Mouse (Mus musculus) left cerebral cortex, adult 11 months (tissue): Measurements from ENCODE around the gene Errfi1.

ENCODE experiments used
- DNase-seq: peaks from one replicate; pipeline ENCODE4 v3.0.0; 2022; ENCODE audit warnings: low spot score

Errfi1 gene

GRCm38 (mm10) chr4:150853680-150854461 lies at the start of gene Errfi1:
Gene Errfi1 (plus strand): TSS chr4:150853919.
- no peak for DNase-seq

- no peak for DNase-seq
These were observed 49.5 kb upstream of the Errfi1 start for GRCm38 (mm10) chr4:150804204-150804603.

GRCm38 (mm10) chr4:150807727-150808470 lies 45.8 kb upstream of the Errfi1 start:
- no peak for DNase-seq

- no peak for DNase-seq
These were observed 45.3 kb upstream of the Errfi1 start for GRCm38 (mm10) chr4:150808471-150808847.

DNA sequence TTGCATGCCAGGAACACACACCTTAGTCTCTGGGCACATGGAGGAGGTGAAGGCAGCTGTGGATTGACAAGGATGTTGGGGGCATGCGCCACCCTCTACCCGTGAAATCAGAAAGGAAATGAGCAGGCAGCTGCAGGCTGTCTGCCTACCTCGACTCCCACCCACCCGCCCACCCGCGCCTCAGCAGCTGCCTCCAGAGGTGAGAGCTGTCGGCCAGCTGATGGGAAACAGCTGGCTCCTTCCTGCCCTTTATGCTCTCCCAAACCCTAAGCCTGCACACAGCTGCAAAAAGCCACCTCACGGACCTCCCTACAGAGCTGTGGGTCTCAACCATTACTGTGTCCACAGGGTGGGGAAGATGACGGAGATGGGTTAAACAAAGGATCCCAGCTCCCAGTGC lies 44.4 kb upstream of the Errfi1 start:
- DNase-seq: no peak

GRCm38 (mm10) chr4:150815144-150815543 lies 38.6 kb upstream of the Errfi1 start:
- no peak for DNase-seq

GRCm38 (mm10) chr4:150816414-150816951 lies 37.2 kb upstream of the Errfi1 start:
- DNase-seq: no peak

GRCm38 (mm10) chr4:150819126-150819910 lies 34.4 kb upstream of the Errfi1 start:
- no peak for DNase-seq

GRCm38 (mm10) chr4:150821381-150821780 lies 32.3 kb upstream of the Errfi1 start:
- no peak for DNase-seq

GRCm38 (mm10) chr4:150822624-150823023 lies 31.1 kb upstream of the Errfi1 start:
- DNase-seq: no peak

GRCm38 (mm10) chr4:150823614-150824480 lies 29.9 kb upstream of the Errfi1 start:
- no peak for DNase-seq

- no peak for DNase-seq
These were observed 28.8 kb upstream of the Errfi1 start for GRCm38 (mm10) chr4:150824877-150825276.

DNA sequence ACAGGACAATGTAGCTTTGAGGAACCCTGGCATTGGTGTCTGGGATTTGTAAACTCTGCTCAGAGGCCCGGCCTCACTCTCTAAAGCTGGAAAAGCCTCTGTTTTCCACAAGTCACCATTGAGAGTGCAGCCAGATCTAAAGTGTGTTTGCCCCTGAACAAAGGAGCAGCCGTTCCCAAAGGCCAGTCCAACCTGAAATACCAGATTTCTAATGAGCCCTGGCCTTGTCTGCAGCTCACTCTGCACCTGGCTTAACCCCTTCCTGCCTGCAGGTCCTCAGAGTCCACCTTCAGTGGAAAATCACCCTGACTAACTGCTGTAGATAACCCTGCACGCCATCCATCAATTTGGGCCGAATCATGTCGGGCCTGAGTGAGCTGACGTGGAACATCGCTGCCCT lies 28.2 kb upstream of the Errfi1 start:
- no peak for DNase-seq

DNA sequence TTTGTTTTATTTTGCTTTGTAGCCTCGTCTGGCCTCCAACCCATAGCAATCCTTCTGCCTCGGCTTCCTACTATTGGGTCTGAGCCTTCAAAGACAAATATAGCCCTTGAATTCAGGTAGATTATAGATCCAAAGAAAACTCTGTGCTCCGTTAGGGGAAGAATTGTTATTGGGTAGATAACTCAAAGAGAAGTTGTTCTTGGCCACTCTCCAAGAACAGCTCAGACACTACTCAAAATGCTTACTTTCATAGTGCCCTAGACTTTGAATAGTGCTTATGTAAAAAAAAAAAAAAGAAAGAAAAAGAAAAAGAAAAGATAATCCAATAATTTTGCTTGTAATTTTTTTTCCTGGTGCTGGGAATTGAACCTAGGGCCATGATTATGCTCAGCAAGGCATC lies 22.4 kb upstream of the Errfi1 start:
- DNase-seq: no peak

GRCm38 (mm10) chr4:150831941-150832340 lies 21.8 kb upstream of the Errfi1 start:
- no peak for DNase-seq

DNA sequence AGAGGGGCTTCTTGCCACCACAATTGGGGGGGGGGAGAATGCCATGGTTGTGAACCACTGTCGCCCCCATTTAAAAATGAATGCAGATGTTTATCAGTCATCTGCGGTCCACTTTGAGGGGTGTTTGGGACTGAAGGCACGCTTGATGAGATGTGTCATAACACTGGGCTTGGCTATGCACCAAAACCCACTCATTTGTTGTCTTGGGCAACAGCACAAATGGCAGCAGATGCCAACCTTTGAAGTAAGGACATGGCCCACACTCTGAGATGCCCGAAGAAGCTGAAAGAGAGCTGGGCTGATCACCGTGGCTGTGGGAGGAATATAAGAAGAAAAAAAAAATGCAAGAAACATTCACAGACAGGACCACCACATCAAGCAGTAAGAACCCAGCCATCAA lies 18.6 kb upstream of the Errfi1 start:
- no peak for DNase-seq

- no peak for DNase-seq
These were observed 17.5 kb upstream of the Errfi1 start for GRCm38 (mm10) chr4:150836258-150836657.

DNA sequence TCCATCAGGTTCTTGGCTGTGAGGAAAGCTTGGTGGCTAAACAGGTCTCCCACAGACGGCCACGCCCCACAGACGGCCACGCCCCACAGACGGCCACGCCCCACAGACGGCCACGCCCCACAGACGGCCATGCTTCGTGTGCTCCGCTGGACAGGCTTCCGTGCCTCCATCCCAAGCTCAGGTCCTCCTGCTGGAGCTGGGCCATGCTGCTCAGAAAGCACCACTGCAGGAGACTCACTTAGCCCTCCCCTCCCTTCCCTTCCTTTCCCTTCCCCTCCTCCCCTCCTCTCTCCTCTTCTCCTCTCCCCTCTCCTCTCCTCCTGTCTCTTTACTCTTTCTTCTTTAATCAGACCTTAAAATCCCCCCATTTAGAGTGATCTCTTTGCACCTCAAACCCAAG lies 16.8 kb upstream of the Errfi1 start:
- DNase-seq: no peak

GRCm38 (mm10) chr4:150837458-150837857 lies 16.3 kb upstream of the Errfi1 start:
- DNase-seq: no peak

GRCm38 (mm10) chr4:150842045-150842444 lies 11.7 kb upstream of the Errfi1 start:
- DNase-seq: no peak

DNA sequence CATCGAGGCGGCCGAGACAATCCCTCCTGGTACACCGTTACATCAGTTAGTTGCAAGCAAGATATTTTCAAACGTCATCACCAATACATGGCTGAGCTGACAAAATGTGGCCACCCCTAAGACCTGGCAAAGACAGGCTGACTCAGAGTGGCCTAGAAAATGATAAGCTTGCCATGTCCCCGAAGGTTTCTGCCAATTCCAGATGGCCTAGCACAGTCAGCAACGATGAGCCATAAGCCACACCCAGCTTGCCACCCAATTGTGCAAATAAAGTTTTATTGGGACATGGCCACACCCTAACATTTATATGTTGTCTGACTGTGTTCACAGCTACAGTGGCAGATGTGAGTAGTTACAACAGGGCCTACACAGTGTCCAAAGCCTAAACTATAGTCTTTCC lies 10.5 kb upstream of the Errfi1 start:
- no peak for DNase-seq
